Comparison of ENCODE assay signal across 11 mouse cellular contexts in the genomic region with DNA sequence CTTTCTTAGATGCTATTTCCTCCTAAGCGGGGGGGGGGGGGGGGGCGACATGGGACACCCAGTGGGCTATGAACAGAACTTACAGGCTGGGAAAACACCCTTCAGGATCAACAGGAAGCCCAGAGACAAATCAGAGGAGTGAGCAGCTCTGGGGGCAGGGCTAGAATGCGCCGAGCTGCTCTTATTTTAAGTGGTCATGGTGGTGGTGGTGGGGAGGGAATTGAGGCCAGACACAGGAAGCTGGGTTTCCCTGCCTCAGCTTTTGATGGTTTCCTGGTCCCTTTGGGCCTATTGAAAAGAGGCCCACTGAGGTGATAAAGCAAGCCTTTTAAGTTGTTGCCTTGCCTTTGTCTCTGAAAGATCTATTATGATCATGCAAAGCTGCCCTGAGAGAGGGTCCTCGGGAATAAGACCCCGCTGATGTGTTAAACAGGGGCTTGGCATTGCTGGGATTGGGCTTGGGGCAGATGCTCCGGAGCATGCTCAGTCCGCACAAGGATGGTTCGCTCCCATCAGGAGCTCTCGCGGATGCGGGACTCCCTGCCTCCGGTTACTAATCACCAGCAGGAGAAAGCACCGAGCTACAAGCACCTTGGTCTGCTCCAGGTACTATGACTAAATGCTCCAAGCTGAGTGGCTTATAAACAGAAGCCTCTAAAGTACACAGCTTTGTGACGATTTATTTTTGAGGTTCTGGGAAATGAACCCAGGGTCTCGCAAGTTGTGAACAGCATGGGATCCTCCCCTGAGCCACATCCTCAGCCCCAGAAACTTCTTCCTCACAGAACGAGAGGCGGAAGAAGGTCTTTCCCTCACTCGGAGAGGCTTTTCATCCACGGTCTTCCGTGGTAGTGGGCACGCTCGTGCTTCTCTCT. TPM values are rescaled to one million over a fixed set of nuclear protein-coding genes. Genes with fewer than 3 reads are reported as not detected.
A peak's percentile ranks its signal among the peaks of the same experiment; 100 is the strongest.
DNase-seq lines count a peak whose midpoint lies in the region; ATAC-seq and TF ChIP-seq lines count a peak whose summit lies in the region.
"Had no signal": no experiment of that assay in that cellular context is flagged by ENCODE, and none has a peak within 500 bp of the region (broad histone marks: within the 10 kb centered on the region; RNA-seq: fewer than 3 reads in every experiment).

No protein-coding gene starts in this region.

- H3K9ac ChIP-seq in embryonic facial prominence, embryonic 13.5 days, result no peak overlapping the region
- H3K9ac ChIP-seq in limb, embryonic 14.5 days (ENCODE audit: low read depth, low read length, severe bottlenecking), result no peak overlapping the region
- H3K9ac ChIP-seq: liver, embryonic 14.5 days had no signal

- peak overlapping the region; percentile 19; the same call in 1 of the 2 replicates for H3K4me2 ChIP-seq in embryonic facial prominence, embryonic 13.5 days
- H3K4me2 ChIP-seq in limb, embryonic 14.5 days (replicated peaks; ENCODE audit: low read depth, low read length, severe bottlenecking), result peak overlapping the region; percentile 13

- H3K4me3 ChIP-seq in embryonic facial prominence, embryonic 13.5 days, result no peak overlapping the region
- H3K4me3 ChIP-seq in limb, embryonic 14.5 days (replicated peaks; ENCODE audit: low read length), result no peak overlapping the region

- H3K9me3 ChIP-seq in embryonic facial prominence, embryonic 13.5 days, result no peaks in the 10 kb centered on the region
- no peaks in the 10 kb centered on the region for H3K9me3 ChIP-seq in limb, embryonic 14.5 days (ENCODE audit: control insufficient read depth, low read length)

- 35% methylated on average over 23 of the region's 23 CpGs for WGBS in embryonic facial prominence, embryonic 13.5 days
- WGBS in limb, embryonic 14.5 days, result 36% methylated on average over 23 of the region's 23 CpGs

- peak; percentile 20 for DNase-seq in thymus, postnatal 14 days
- no peak for DNase-seq in thymus, postnatal 10 days (ENCODE audit: low spot score in 2 of 2)
- no peak for DNase-seq in limb, embryonic 14.5 days (ENCODE audit: low spot score)
- DNase-seq in kidney, postnatal 10 days, result no peak
- DNase-seq in gastrocnemius, postnatal 4 days (ENCODE audit: low spot score in 2 of 2), result no peak
- no peak for DNase-seq in frontal cortex, postnatal 36 days (ENCODE audit: low spot score in 2 of 2)
- no peak for DNase-seq in right cerebral cortex, postnatal 14 days
- DNase-seq: cerebellum, adult 9-10 months; kidney, adult 9 months had no signal

- H3K4me1 ChIP-seq in embryonic facial prominence, embryonic 13.5 days, result peaks cover 12% of the 10 kb centered on the region; the same call in 1 of the 2 replicates
- peaks cover 8% of the 10 kb centered on the region for H3K4me1 ChIP-seq in limb, embryonic 14.5 days (ENCODE audit: control insufficient read depth, insufficient read depth, low read length)

- no peaks in the 10 kb centered on the region for H3K36me3 ChIP-seq in embryonic facial prominence, embryonic 13.5 days
- no peaks in the 10 kb centered on the region for H3K36me3 ChIP-seq in limb, embryonic 14.5 days (ENCODE audit: control insufficient read depth, insufficient read depth, low read length)

- no peaks in the 10 kb centered on the region for H3K27me3 ChIP-seq in embryonic facial prominence, embryonic 13.5 days
- H3K27me3 ChIP-seq in limb, embryonic 14.5 days (ENCODE audit: control insufficient read depth, insufficient read depth, low read length), result no peaks in the 10 kb centered on the region

- H3K27ac ChIP-seq in embryonic facial prominence, embryonic 13.5 days, result no peak overlapping the region
- H3K27ac ChIP-seq in limb, embryonic 14.5 days (replicated peaks; ENCODE audit: low read depth, low read length), result no peak overlapping the region
- H3K27ac ChIP-seq: liver, embryonic 14.5 days had no signal

- no peak for TF ChIP-seq POLR2A in limb, embryonic 14.5 days (IDR thresholded peaks at IDR 0.05; ENCODE audit: borderline replicate concordance, extremely low read depth, insufficient read depth, insufficient read length)

- ATAC-seq in embryonic facial prominence, embryonic 13.5 days (ENCODE audit: insufficient number of reproducible peaks, insufficient read depth, low FRiP score, low TSS enrichment, low read depth), result no peak
- ATAC-seq in limb, embryonic 14.5 days (ENCODE audit: low FRiP score, low read depth), result peak; percentile 34; the same call in 1 of the 2 replicates

RNA-seq across cellular contexts. Expression of gene Mxi1, which starts 46.2 kb away (rescaled TPM):
- polyA plus RNA-seq in embryonic facial prominence, embryonic 13.5 days (2015; fragmentation: Nextera tagmentation; extraction: Ambion mirVana), result 26.5 and 40.3 TPM in 2 replicates
- polyA plus RNA-seq in limb, embryonic 14.5 days (2012; rRNA removed), result 25.8 and 28.5 TPM in 2 replicates
- polyA plus RNA-seq in limb, embryonic 14.5 days (2014; fragmentation: Nextera tagmentation; extraction: Ambion mirVana), result 40.1 and 42.2 TPM in 2 replicates
- 10 to 100 TPM; 27.0 to 28.4 TPM for total RNA-seq in gastrocnemius, postnatal 4 days (2021)
